Mouse (Mus musculus) cerebellum, adult 9-10 months (tissue): Measurements from ENCODE around the gene Cfap221.

Experiments
- DNase-seq: peaks from one replicate; pipeline ENCODE4 v3.0.0; 2022

Cfap221 gene

GRCm38 (mm10) chr1:120006844-120007790 lies 10.1 kb upstream of the Cfap221 start, which contains the start of gene Sctr:
Gene Sctr, plus strand, starts transcription at chr1:120006894.
- DNase-seq: no peak

GRCm38 (mm10) chr1:119997644-119998043 lies 610 bp upstream of the Cfap221 start:
- DNase-seq: no peak

- DNase-seq: no peak
Measured at GRCm38 (mm10) chr1:119986555-119986954, 10.5 kb downstream of the Cfap221 start.

GRCm38 (mm10) chr1:119975141-119975540 lies 21.9 kb downstream of the Cfap221 start:
- DNase-seq: no peak

- no peak for DNase-seq
Measured at GRCm38 (mm10) chr1:119973117-119973516, 23.9 kb downstream of the Cfap221 start.

DNA sequence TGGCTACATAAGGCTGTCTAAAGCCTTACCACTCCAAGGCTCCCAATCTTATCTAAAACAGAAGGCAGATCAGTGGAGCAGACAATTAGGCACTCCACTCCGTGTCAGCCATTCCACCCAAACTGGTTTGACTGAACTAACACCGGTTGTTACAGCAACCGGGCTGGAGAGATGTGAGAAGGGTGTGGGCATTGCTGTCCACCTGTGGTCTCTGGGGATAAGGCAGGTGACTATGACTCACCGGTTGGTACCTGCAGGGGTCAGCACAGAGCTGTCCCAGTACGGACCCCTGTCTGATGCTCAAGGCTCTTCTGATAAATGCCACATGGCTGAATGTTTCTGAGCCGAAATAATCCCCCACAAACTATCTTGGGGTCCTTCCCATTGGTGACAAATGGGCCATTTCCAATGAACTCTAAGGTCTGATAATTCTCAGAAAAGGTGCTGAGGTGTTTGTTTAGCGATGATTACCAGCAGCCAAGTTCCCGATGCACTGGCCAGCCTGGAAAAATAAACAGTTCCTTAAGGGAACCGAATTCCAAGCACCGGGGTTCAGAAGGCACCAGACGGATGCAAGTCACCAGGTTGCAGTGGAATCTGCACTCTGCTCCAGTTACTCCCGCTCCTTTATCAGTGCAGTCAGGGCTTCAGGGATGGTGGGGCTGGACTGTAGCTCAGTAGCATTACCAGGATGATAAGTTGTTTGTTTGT lies 31.1 kb downstream of the Cfap221 start:
- no peak for DNase-seq

DNA sequence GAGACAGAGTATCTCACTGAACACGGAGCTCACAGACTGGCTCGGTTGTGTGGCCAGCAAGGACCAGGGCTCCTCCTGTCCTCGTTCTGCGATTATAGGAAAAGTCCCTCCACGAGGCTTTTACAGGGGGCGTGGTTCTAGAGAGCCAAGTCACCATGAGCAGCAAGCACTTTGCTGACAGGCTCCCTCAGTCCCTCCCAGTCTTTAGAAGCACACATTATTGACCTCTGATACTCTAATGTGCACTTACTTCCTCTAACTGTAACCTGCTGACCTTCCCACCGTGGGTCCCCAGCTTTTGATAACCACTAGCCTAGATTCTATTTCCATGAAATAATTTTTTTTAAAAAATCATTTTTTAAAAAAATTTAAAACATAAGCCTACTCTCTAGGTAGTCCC lies 37.1 kb downstream of the Cfap221 start:
- no peak for DNase-seq

GRCm38 (mm10) chr1:119959464-119959863 lies 37.6 kb downstream of the Cfap221 start:
- no peak for DNase-seq

DNA sequence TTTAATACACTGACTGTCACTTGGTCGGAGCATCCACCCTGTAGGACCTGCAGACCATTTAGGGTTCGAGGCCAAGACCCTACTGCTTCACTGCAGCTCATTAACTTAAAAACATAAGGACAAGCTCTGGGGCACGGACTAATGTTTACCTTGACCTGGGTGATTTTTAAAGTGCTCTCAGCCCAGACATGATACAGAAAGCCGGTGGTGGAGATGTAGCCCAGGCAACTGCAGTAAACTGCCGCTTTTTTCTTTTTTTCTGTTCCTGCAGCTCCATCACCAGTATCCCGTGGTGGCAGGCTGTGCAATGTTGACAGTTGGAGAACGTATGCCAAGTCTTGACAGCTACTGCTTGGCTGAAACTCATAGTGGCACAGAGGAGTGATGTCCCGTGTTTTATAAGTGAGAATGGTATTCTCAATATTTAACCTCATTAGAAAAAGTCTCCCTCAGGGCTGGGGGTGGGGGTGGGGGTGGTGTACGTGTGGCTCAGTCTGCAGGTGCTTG lies 39.3 kb downstream of the Cfap221 start:
- DNase-seq: peak; percentile 71

GRCm38 (mm10) chr1:119954680-119955079 lies 42.4 kb downstream of the Cfap221 start:
- DNase-seq: no peak

- no peak for DNase-seq
Measured at GRCm38 (mm10) chr1:119953456-119953855, 43.6 kb downstream of the Cfap221 start.

- no peak for DNase-seq
Measured at GRCm38 (mm10) chr1:119950086-119950485, 46.9 kb downstream of the Cfap221 start.

- DNase-seq: no peak
Measured at GRCm38 (mm10) chr1:119936861-119937260, 60.2 kb downstream of the Cfap221 start.

DNA sequence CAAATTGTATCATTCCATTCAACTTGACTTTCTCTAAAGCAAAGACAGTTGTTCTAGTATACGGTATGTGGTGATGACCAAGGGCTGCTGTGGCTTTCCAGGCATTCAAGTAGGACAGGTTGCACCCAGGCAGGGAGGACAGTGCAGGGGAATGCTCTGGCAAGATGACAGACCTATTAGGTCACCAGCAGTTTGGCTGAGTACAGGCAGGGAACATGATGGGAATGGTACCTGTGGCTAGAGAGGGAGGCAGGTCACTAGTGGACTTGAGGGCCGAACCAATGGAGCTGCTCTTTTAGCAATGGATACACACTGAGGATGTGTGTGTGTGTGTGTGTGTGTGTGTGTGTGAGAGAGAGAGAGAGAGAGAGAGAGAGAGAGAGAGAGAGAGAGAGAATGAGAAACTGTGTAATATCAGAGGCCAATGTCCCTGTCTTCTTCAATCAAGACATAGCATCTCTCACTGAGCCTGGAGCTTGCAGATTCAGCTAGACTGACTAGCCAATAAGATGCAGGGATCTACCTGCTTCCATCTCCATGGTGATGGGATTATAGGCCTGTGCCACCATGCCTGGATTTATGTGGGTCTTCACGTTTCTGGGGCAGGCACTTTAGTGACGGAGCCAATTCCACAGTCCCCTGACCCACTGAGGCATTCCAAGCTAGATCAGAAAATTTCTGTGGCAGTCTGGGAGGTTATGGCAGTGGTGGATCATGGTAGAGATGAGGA lies 65.4 kb downstream of the Cfap221 start:
- DNase-seq: no peak

DNA sequence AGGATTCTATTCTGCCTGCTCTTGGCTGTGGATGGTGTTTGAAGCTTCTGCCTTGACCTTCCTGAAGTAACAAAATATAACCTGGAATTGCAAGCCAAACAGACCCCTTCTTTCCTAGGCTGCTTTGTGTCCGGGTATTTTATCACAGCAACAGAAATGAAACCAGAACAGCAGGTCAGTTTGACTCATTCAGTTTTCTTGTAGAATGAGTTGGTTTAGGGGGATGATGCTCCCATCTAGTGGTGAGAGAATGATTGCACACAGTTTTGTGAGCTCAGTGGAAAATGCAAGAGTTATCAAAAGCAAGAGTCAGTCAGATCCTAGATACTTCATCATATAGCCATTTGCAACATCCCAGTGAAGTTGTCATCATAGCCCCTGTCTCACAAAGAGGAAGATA lies 67.3 kb downstream of the Cfap221 start:
- peak; percentile 45 for DNase-seq

GRCm38 (mm10) chr1:119919299-119919698 lies 77.7 kb downstream of the Cfap221 start:
- no peak for DNase-seq

- DNase-seq: no peak
Measured at GRCm38 (mm10) chr1:119916823-119917371, 80.1 kb downstream of the Cfap221 start.

- peak; percentile 96 for DNase-seq
Measured at GRCm38 (mm10) chr1:119912953-119913814, 83.8 kb downstream of the Cfap221 start, which contains the start of gene Tmem177. Gene Tmem177, minus strand, starts transcription at chr1:119913208.

- no peak for DNase-seq
Measured at GRCm38 (mm10) chr1:119907206-119907748, 89.8 kb downstream of the Cfap221 start.

- no peak for DNase-seq
Measured at GRCm38 (mm10) chr1:119903231-119903620, 93.8 kb downstream of the Cfap221 start.

GRCm38 (mm10) chr1:119902551-119903230 lies 94.3 kb downstream of the Cfap221 start:
- DNase-seq: peak; percentile 79
